Mouse (Mus musculus): ENCODE measurements around the gene Rpl13a. TPM values are rescaled to one million over a fixed set of nuclear protein-coding genes. Genes with fewer than 3 reads are reported as not detected.
"Not testable (repeated sequence)": the region's sequence is repeated elsewhere in the genome, so short reads cannot be mapped to it uniquely, and the experiment has no call there.

The Rpl13a gene
- total RNA-seq, 1 experiment from 2014 or later, result 4,236 TPM

DNA sequence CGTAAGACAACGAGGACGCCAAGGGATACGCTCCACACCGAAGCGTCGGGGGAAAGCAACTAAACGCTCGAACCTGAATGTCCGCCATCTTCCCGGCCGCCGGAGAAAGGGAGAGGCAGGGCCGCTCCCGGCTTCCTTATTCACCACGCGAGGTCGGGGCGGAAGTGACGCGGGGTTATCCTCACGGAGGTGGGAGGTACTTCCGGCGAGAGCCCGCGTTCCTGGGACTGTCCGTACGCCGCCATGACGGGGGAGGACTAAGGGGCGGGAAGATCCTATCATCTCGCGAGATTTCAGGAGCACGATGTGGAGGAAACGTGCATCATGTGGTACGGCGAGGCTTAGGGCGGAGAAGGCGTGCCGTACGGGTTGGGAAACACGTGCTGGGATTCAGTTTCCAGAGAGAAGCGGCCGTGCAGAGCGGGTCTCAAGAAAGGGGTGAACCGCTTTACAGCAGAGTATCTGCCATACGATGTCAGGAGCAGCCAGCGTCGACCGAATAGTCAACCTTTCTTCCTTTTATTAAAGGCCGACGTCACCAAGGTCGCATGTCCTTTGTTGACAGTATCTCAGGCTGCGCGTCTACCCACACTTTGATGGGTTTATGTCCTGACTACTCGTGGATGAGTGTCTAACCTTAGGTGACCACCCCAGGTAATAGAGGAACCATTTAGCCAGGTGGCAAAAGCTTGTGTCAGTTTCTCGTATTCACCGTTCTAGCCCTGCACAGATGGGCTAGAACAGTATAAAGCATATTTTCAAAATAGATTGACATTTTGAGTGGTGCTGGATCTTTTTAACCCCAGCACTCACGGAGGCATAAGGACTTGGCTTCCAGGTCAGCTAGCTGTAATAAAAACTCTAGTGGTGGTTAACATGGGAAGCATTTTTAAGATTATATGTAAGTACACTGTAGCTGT is 4.1 kb downstream of the Rpl13a start, which contains the start of gene Rps11:
Gene Rps11, minus strand, starts transcription at position 216 of the 920 bp plus-strand sequence.
- ATAC-seq (replicated peaks; ENCODE audit: insufficient number of reproducible peaks, low FRiP score, low TSS enrichment, poor library complexity, severe bottlenecking), result peak; percentile 81

DNA sequence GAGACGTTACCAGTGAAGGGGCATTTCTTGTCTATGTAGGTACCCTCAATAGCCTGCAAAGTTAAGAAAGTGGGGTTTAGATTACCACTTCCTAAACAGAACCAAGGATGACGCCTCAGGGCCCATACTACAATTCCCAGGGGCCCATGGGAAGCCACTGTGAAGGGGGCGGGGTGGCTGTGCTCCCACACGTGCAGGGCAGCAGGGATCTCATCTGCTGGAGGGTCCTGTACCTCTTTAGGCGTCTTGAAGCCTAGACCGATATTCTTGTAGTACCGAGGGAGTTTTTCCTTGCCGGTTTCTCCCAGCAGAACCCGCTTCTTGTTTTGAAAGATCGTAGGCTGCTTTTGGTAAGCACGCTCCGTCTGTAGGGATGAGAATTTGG is 5.4 kb downstream of the Rpl13a start:
- ATAC-seq (replicated peaks; ENCODE audit: insufficient number of reproducible peaks, low FRiP score, low TSS enrichment, poor library complexity, severe bottlenecking), result no peak

DNA sequence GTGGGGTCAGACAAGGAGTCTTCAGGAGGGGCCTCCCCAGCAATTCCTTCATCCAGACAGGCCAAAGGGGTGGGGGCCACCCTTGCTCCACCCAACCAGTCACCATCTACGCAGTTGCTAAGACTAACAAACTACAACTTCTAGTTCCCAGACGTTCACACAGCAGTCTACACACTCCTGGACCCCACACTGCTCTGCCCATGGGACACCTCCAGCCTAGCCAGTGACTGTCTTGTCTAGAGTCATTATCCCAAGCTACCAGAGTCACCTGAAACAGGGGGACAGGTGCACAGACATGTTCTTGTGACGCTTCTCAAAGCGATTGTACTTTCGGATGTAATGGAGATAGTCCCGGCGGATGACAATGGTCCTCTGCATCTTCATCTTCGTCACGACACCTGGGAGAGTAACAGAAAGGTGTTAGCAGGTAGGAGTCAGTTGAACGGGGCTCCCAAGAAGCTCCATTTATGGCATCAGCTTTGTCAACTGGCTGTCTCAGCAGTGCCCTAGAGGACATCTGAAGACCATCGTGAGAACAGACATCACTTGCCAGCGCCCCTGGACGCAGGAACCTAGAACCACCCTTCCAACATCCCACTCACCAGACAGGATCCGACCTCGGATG is 5.9 kb downstream of the Rpl13a start:
- ATAC-seq (replicated peaks; ENCODE audit: insufficient number of reproducible peaks, low FRiP score, low TSS enrichment, poor library complexity, severe bottlenecking), result no peak

DNA sequence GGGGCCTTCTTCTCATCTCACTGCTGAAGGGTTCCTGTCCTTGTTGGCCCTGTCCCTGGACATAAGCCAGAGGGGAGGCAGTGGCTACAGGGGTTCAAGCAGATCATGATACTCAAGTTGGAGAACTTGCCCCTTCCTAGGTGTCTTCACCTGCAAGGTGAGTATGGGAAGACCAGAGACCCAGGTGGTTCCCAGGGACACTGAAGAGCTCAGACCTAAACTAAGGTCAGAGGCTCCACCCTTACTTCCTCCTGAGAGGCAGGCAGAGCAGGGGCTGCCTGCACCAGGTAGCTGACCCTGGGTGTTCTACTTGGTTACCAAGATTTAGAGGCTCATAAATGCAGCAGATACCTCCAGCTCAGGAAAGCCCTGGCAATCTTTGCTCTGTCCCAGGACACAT is 6.6 kb downstream of the Rpl13a start:
- no peak for ATAC-seq (replicated peaks; ENCODE audit: insufficient number of reproducible peaks, low FRiP score, low TSS enrichment, poor library complexity, severe bottlenecking)

DNA sequence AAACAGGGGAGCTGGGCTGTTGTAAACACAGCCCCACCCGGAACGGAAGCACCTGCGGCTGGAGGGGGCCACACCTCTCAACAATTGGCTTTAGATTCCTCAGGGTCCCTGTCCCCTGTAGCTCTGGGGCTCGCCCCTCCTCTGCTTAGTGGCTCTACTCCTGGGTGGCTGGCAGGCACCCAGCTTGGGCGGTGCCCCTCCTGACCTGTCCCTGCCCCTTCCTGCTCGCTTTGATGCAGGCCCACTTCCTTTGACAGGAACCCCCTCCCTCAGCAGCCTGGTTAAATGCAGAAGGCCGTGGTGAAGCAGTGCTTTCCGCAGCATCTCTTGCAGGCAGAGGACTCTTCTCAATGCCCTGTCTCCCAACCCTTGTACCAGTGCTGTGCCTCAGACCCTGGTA is 7.2 kb downstream of the Rpl13a start:
- ATAC-seq (replicated peaks; ENCODE audit: insufficient number of reproducible peaks, low FRiP score, low TSS enrichment, poor library complexity, severe bottlenecking), result 0 out of 2 replicates have a peak, but pooled peaks have one; percentile 5

DNA sequence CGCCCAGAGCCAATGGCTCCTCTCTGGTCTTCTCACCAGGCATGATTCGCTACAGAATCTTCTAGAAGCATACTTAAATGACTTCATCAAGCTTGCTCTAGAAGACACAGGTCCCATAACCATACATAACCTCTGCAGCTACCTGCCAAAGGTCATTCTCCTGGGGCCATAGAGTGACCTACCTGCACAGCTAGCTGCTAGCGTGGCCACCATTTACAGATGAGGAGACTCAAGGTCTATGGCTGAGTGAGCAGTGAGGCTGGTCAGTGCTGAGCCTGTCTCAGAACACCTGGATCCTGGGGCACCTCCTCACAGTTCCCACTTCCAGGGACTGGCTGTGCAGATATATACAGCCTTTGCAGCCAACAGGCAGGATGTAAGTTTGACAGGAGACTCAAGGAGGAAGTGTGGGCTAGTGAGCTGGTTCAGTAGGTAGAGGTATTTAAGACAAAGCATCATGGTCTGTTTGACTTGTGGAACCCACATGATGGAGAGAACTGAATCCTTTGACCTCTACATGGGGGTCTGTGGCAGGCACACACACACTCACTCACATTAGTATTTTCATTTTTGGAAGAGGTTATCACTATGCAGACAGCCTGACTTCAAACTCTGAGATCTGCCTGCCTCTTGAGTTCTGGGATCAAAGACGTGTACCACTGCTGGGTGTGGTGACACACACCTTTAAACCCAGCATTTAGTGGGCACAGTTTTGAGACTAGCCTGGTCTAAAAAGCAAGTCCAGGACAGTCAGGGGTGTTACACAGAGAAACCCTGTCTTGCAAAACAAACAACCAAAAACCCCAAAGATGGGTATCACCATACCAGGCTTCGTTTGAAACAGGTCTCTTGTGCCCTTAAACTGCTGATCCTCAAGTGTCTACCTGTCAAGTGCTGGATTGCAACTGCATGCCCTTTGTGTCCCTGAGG is 8.5 kb downstream of the Rpl13a start:
- ATAC-seq (replicated peaks; ENCODE audit: insufficient number of reproducible peaks, low FRiP score, low TSS enrichment, poor library complexity, severe bottlenecking), result no peak

DNA sequence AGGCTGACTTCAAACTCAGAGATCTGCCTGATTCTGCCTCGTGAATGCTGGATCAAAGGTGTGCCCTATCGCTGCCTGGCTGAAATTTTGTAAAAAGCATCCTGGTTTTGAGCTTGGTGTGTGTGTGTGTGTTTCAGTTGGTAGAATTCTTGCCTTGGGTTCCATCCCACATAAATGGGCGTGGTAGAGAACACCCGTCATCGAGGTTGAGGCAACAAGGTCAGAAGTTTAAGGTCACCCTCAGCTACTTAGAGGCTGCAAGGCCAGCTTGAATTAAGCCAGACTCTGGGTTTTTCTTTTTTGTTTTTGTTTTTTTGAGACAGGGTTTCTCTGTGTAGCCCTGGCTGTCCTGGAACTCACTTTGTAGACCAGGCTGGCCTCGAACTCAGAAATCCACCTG is 10.2 kb downstream of the Rpl13a start:
- no peak for ATAC-seq (replicated peaks; ENCODE audit: insufficient number of reproducible peaks, low FRiP score, low TSS enrichment, poor library complexity, severe bottlenecking)

DNA sequence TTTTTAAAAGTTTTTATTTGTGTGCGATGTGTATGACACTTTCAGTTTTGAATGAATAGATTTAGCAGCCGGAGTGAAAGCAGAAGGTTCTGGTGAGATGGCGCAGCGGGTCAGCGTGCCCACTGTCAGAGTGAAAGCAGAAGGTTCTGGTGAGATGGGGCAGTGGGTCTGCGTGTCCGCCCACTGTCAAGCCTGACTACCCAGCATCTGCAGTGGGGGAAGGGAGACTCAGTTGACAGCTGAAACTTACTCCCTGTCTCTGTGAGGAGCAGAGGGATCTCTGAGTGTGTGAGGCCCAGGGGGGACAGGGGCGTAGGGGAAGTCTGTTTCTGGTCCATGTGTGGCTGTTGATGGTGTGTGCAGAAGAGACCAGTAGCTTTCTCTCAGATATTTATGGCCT is 11.0 kb downstream of the Rpl13a start:
- no peak for ATAC-seq (replicated peaks; ENCODE audit: insufficient number of reproducible peaks, low FRiP score, low TSS enrichment, poor library complexity, severe bottlenecking)

DNA sequence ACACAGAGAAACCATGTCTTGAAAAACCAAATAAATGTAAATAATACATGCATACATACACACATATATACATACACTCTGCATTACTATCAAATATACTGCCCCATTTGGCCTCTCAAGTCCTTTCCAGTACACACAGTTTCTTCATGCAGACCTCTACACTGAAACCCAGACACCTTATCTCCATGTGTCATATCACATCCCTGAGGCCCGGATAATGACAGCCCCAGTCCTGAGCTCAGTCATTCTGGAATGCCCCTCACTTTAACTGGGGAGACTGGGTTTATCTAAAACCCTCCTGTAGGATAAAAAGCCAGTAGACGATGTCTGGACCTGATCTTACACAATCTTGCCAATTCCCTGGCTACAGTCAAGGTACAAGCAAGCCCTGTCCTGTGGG is 15.1 kb downstream of the Rpl13a start:
- no peak for ATAC-seq (replicated peaks; ENCODE audit: insufficient number of reproducible peaks, low FRiP score, low TSS enrichment, poor library complexity, severe bottlenecking)

DNA sequence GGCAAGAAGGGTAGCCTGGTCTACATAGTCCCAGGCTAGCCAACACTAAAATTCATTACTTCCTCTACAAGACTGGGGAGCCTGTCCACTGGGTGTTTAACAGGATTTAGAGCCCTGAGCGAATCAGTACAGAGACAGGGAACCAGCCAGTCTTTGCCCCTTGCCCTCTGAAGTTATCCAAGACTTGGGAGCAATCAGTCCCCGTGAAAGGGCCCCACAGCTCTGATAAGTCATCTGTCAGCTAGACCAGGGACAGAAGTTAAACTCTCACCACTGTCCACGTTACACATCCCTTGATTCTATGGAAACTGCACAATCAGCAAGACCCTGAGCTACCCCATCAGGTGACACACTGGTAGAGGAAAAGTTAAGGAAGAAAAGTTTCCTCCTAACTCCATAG is 16.0 kb downstream of the Rpl13a start:
- no peak for ATAC-seq (replicated peaks; ENCODE audit: insufficient number of reproducible peaks, low FRiP score, low TSS enrichment, poor library complexity, severe bottlenecking)

DNA sequence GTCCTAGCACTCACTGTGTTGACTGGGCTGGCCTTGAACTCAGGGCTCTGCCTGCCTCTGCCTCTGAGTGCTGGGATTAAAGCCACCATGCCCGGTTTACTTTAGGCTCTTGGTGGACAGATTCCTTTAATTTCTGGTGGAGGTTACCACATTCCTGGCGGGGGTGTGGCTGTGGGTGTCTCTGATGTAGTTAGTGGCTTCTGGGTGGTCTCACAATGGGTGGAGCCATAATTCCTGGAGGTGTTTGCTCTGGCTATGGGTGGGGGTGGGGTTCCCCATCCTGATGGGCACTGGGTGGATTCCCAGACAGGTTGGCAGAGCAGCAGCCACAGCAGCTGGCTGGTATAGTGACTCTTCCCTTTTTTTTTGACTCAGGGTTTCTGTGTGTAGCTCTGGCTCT is 16.6 kb downstream of the Rpl13a start:
- ATAC-seq (replicated peaks; ENCODE audit: insufficient number of reproducible peaks, low FRiP score, low TSS enrichment, poor library complexity, severe bottlenecking), result no peak

DNA sequence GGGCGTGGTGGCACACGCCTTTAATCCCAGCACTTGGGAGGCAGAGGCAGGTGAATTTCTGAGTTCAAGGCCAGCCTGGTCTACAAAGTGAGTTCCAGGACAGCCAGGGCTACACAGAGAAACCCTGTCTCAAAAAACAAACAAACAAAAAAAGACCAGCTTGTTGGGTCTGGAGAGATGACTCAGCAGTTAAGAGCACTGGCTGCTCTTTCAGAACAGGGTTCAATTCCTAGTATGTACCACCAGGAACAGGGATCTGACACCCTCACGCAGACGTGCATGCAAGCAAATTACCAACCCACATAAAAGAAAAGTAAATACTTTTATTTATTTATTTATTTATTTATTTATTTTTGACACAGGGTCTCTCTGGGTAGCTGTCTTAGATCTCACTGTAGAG is 18.5 kb downstream of the Rpl13a start:
- not testable (repeated sequence) for ATAC-seq (replicated peaks; ENCODE audit: insufficient number of reproducible peaks, low FRiP score, low TSS enrichment, poor library complexity, severe bottlenecking)

DNA sequence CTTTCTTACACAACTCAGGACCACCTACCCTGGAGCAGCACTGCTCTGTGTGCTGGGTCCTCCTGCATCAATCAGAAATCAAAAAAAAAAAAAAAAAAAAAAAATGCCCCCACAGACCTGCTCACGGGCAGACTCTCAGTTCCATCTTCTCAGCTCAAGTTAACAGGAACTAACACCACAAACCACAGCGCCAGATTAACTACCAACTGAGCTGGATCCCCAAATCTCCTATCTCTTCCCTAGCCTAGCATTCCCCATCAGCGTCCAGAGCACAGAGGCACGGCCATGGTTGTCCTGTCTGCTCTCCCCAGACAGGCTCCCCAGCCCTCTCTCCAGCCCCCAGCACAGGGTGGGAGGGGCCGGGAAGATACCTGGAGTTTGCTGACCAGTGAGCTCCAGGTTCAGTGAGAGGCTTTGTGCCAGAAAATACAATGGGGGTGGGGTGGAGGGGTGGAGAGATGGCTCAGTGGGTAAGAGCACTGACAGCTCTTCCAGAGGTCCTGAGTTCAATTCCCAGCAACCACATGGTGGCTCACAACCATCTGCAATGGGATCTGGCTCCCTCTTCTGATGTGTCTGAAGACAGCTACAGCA is 21.4 kb downstream of the Rpl13a start:
- no peak for ATAC-seq (replicated peaks; ENCODE audit: insufficient number of reproducible peaks, low FRiP score, low TSS enrichment, poor library complexity, severe bottlenecking)

DNA sequence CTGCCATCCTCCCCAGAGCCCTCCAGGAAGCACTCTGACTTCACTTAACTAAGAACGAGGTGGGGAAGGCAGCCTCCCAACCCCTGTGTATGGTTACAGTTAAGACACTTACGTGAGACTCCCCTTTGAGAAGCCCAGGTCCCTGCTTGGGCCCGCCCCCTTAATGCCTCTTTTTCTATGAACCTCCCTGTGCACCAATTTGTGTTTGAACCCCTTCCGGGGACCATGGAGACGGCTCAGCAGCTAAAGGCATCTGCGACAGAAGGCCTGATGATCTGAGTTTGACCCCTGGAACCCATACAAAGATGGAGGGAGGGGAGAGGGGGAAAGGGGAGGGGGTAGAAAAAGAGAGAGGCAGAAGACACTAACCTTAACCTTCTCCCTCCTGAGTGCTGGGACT is 22.1 kb downstream of the Rpl13a start:
- ATAC-seq (replicated peaks; ENCODE audit: insufficient number of reproducible peaks, low FRiP score, low TSS enrichment, poor library complexity, severe bottlenecking), result no peak

DNA sequence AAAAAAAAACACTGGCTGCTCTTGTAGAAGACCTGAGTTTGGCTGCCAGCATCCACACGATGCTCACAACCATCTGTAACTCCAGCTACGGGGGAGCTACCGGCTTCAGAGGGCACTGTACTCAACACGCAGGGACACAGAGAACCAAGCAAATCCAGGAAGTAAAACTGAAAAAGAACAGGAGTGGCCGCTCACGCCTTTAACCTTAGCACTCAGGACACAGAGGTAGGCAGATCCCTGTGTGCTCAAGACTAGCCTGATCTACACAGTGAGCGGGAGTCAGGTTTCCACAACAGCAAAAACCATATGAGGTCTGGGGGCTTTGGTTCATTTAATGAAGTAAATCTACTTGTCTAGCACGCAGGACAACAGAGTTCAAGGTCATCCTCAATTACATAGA is 23.1 kb downstream of the Rpl13a start:
- ATAC-seq (replicated peaks; ENCODE audit: insufficient number of reproducible peaks, low FRiP score, low TSS enrichment, poor library complexity, severe bottlenecking), result no peak

DNA sequence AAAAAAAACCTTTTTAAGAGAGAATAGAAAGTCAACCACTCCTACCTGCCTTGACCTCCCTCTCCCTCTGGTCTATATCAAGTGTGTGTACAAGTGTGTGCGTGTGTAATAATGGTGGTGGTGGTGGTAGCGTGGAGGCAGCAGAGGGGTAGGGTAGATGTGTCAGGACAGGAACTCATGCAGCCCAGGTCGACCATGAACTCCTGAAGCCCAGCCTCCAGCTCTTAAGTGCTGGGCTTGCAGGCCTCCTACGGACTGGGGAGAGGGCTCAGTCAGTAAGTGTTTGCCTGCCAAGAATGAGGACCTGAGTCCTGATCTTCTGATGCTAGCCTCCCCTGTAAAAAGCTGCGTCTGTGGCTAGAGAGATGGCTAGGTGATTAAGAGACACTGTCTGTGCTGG is 23.6 kb downstream of the Rpl13a start:
- ATAC-seq (replicated peaks; ENCODE audit: insufficient number of reproducible peaks, low FRiP score, low TSS enrichment, poor library complexity, severe bottlenecking), result no peak

DNA sequence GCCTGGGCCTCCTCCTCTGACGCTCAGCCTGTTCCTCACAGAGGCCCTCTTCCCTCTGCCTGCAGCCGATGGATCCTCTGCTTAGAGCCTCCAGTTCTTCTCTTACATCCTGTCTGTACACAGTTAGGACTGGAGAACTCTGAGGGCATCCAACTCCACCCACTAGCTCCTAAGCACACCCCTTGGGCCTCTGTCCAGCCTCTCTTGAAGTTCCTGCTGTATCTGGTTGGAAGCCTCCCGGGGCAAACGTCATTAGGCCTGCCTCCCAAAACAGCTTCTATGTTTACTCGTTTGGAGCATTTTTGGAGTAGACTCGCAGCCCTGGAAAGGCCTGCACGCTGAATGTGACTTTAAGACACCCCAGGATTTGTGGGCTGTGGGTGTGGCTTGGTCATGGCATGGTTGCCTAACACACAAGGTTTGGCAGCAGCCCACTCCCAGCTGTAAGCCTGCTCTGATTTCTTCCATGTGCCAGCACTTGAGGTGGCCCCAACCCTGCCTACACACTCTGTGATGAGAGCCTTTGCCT is 24.8 kb downstream of the Rpl13a start, which contains the start of gene Fcgrt:
Gene Fcgrt, minus strand, starts transcription at position 200 of the 529 bp plus-strand sequence.
- peak; percentile 97 for ATAC-seq (replicated peaks; ENCODE audit: insufficient number of reproducible peaks, low FRiP score, low TSS enrichment, poor library complexity, severe bottlenecking)

DNA sequence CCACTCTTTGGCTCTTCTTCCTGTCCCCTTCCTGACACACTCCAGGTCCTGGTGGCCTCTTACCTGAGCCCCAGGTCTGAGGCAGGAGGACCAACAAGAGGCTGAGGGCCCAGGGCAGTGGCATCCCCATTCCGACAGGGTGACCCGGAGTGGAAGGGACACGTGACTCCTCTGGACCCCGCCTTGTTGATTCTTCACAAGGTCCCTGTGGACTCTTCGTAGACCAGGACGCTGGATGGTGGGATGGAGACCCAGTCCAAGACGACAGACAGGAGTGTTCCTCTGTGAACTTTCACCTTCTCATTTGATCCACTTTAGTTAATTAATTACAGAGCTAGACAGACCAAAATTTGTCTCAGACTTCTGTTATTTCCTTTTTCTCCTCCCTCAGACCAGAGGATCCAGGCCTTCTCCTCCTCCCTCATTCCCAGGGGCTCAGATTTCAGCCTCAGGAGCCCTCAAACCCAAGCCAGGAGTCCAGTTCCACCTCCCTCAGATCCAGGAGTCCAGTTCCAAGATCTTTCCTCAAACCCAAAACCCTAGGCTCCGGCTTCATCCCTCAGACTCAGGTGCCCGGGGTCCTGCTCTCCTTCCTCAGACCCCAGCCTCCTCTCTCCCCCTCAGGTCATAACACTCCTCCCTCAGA is 25.5 kb downstream of the Rpl13a start:
- ATAC-seq (replicated peaks; ENCODE audit: insufficient number of reproducible peaks, low FRiP score, low TSS enrichment, poor library complexity, severe bottlenecking), result no peak

Data from monocyte, adult 5-6 weeks (primary cell).